Mouse (Mus musculus): ENCODE measurements at regions not wholly inside any gene's neighbourhood (a gene's known extent, or its start where the extent isn't known, plus 50 kb on each side); places are given as distances from the start of the nearest gene placed in this dataset.

DNA sequence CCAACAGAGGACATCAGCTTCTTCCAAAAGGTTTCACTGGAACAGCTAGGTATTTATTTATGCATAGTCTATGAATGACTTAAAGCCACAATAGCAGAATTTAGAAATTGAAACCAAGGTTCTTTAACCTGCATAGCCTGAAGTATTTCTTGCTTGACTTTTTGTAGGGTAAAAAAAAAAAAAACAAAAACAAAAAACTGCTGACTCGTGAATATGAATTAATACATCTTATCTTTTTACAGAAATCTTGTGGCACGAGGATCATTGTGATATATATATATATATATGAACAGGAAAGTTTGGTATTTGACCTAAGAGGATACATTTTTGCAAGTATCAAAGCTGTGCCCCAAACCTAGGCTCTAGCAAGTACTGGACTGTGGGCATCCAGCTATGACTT is 559.5 kb upstream of the Cdh5 start:
- 83% methylated on average over 2 of the region's 2 CpGs for WGBS
- H3K27me3 ChIP-seq (ENCODE audit: control insufficient read depth, insufficient read depth, low read length), result no peaks in the 10 kb centered on the region
- H3K27ac ChIP-seq (ENCODE audit: low read length), result no peak overlapping the region
- H3K9ac ChIP-seq (replicated peaks; ENCODE audit: low read depth, low read length), result no peak overlapping the region
- H3K36me3 ChIP-seq (ENCODE audit: control insufficient read depth, insufficient read depth, low read length), result no peaks in the 10 kb centered on the region
- ATAC-seq (ENCODE audit: insufficient number of reproducible peaks, insufficient read depth, low FRiP score, low read depth), result no peak
- H3K4me1 ChIP-seq (ENCODE audit: control insufficient read depth, insufficient read depth, low read length), result no peaks in the 10 kb centered on the region
- H3K4me3 ChIP-seq (ENCODE audit: low read depth, low read length), result no peak overlapping the region
- no peak overlapping the region for H3K4me2 ChIP-seq (replicated peaks; ENCODE audit: low read depth, low read length)
- no peaks in the 10 kb centered on the region; the same call in 1 of the 2 replicates for H3K9me3 ChIP-seq (ENCODE audit: control insufficient read depth, low read depth, low read length)

DNA sequence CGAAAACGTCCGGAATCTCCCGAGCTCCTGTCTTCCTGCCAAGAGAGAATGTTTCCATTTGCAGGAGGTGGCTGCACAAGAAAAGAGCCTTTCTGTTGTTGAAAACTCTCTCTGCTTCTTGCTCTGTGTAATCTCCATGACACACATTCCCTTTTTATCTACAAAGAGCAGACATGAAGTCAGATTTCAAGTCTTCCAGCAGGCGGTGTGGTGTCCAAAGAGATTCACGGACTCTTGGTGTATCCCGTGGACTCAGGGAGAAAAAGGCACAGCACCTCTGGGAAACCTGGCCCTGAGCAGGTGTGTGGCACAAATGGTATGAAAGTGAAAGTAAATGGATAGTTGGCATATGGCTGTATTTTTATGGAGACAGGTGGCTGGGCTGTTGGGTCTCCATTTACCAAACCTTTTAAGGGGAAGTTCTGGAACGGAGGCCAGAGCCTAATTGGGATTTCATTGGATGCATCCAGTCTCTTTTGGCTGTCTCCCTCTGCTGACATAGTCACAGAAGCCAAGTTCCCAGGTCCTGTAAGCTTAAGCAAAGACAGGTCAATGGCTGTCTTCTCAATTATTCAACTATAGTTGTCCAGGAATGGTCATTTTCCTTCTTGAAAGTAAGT is 549.4 kb upstream of the Cdh5 start:
- no peaks in the 10 kb centered on the region for H3K4me1 ChIP-seq (ENCODE audit: control insufficient read depth, insufficient read depth, low read length)
- H3K36me3 ChIP-seq (ENCODE audit: control insufficient read depth, insufficient read depth, low read length), result no peaks in the 10 kb centered on the region
- H3K27me3 ChIP-seq (ENCODE audit: control insufficient read depth, insufficient read depth, low read length), result no peaks in the 10 kb centered on the region
- ATAC-seq (ENCODE audit: insufficient number of reproducible peaks, insufficient read depth, low FRiP score, low read depth), result no peak
- 84% methylated on average over 8 of the region's 8 CpGs for WGBS
- H3K27ac ChIP-seq (ENCODE audit: low read length), result no peak overlapping the region
- H3K4me3 ChIP-seq (ENCODE audit: low read depth, low read length), result no peak overlapping the region
- H3K4me2 ChIP-seq (replicated peaks; ENCODE audit: low read depth, low read length), result no peak overlapping the region
- H3K9me3 ChIP-seq (ENCODE audit: control insufficient read depth, low read depth, low read length), result no peaks in the 10 kb centered on the region
- no peak overlapping the region for H3K9ac ChIP-seq (replicated peaks; ENCODE audit: low read depth, low read length)

DNA sequence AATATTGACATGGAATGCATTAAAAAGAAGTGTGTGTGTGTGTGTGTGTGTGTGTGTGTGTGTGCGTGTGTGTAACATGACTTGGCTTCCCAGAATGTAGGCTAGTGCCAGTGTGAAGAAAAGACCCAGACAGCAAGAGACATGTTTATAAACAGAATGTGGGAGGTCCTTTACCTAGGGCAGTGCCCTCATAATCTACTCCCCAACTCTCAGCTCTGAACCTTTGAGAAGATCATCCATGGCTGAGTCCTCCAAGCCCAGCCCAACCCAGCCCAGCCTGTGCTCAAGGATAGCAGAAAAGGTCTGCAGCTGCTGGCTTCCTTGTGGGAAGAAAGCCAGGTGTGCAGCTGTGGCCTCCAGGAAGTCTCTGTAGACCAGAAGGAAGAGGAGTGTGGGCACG is 539.8 kb upstream of the Cdh5 start:
- Histone ChIP-seq H3K36me3 (ENCODE audit: control insufficient read depth, insufficient read depth, low read length) (no peaks in the 10 kb centered on the region), H3K9ac (replicated peaks; ENCODE audit: low read depth, low read length) (no peak overlapping the region), H3K4me3 (ENCODE audit: low read depth, low read length) (no peak overlapping the region), H3K4me1 (ENCODE audit: control insufficient read depth, insufficient read depth, low read length) (no peaks in the 10 kb centered on the region), H3K27ac (ENCODE audit: low read length) (no peak overlapping the region), H3K9me3 (ENCODE audit: control insufficient read depth, low read depth, low read length) (no peaks in the 10 kb centered on the region), H3K4me2 (replicated peaks; ENCODE audit: low read depth, low read length) (no peak overlapping the region), H3K27me3 (ENCODE audit: control insufficient read depth, insufficient read depth, low read length) (no peaks in the 10 kb centered on the region)
- 76% methylated on average over 2 of the region's 2 CpGs for WGBS
- ATAC-seq (ENCODE audit: insufficient number of reproducible peaks, insufficient read depth, low FRiP score, low read depth), result no peak

DNA sequence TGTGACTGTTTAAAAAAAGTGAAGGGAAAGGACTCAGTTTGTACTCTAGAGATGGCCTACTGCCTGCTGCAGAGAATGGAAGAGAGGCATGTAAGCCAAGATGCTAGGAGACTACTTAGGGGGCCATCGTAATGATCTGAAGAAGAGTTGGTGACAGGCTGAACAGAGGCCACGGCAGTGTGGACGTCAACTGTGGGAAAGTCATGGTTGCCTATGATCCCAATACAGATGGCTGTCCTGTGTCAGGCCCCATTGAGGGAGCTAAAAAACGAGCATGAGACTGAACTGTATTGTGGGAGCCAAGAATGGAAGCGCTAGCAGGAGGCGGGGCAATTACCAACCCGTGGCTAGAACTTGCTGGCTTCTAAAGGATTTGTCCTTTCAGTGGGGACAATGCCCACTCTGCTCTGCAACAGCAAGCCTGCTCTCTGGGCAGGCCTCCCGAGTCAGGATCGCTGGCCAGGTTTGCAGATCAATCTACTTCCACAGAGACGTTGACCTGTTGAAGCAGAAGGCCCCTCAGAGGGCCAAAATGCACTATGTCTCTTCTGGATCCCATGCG is 530.5 kb upstream of the Cdh5 start:
- Histone ChIP-seq H3K4me3 (ENCODE audit: low read depth, low read length) (no peak overlapping the region), H3K27me3 (ENCODE audit: control insufficient read depth, insufficient read depth, low read length) (no peaks in the 10 kb centered on the region), H3K4me2 (replicated peaks; ENCODE audit: low read depth, low read length) (no peak overlapping the region), H3K27ac (ENCODE audit: low read length) (no peak overlapping the region), H3K9ac (replicated peaks; ENCODE audit: low read depth, low read length) (no peak overlapping the region), H3K9me3 (ENCODE audit: control insufficient read depth, low read depth, low read length) (no peaks in the 10 kb centered on the region), H3K4me1 (ENCODE audit: control insufficient read depth, insufficient read depth, low read length) (no peaks in the 10 kb centered on the region), H3K36me3 (ENCODE audit: control insufficient read depth, insufficient read depth, low read length) (no peaks in the 10 kb centered on the region)
- ATAC-seq (ENCODE audit: insufficient number of reproducible peaks, insufficient read depth, low FRiP score, low read depth), result no peak
- WGBS, result 90% methylated on average over 11 of the region's 11 CpGs

DNA sequence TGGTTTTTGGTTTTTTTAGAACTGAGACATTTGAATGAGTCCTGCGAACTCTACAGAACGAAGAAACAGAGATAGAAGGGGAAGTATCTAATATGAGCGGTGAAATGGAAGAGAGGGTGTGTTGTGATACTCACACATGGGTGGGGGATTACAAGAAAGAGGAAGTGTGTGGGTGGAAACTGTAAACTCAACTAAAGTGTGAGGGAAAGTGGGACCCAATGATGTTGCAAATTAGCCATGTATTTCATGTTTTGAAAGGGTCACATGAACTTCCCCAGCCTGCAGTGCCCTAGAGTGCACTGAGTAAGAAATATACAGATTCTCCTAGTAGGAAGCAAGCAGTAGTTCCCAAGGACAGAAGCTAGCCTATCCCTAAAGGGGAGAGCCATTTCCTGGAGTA is 524.3 kb upstream of the Cdh5 start:
- no peaks in the 10 kb centered on the region for H3K27me3 ChIP-seq (ENCODE audit: control insufficient read depth, insufficient read depth, low read length)
- no peaks in the 10 kb centered on the region for H3K4me1 ChIP-seq (ENCODE audit: control insufficient read depth, insufficient read depth, low read length)
- no peak overlapping the region for H3K4me2 ChIP-seq (replicated peaks; ENCODE audit: low read depth, low read length)
- ATAC-seq (ENCODE audit: insufficient number of reproducible peaks, insufficient read depth, low FRiP score, low read depth), result no peak
- no peaks in the 10 kb centered on the region for H3K36me3 ChIP-seq (ENCODE audit: control insufficient read depth, insufficient read depth, low read length)
- H3K27ac ChIP-seq (ENCODE audit: low read length), result no peak overlapping the region
- H3K9ac ChIP-seq (replicated peaks; ENCODE audit: low read depth, low read length), result no peak overlapping the region
- no peaks in the 10 kb centered on the region for H3K9me3 ChIP-seq (ENCODE audit: control insufficient read depth, low read depth, low read length)
- H3K4me3 ChIP-seq (ENCODE audit: low read depth, low read length), result no peak overlapping the region
- 82% methylated on average over 3 of the region's 3 CpGs for WGBS

DNA sequence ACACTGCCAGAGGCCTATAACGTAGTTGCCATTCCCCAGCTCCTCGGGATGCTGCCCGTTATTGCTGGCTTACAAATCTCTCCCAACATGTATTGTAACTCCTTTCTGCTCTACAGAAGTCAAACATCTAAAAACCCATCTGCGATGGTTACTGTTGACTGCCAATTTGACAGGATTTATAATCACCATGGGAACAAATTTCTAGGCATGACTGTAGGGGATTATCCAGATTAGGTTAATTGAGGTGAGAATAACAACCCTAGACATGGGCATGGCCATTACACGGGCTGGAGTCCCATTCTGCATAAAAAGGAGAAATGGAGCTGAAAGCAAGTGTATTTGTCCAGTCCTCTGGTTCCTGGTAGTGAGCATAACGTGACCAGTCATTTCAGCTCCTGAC is 523.4 kb upstream of the Cdh5 start:
- H3K27ac ChIP-seq (ENCODE audit: low read length), result no peak overlapping the region
- no peaks in the 10 kb centered on the region for H3K36me3 ChIP-seq (ENCODE audit: control insufficient read depth, insufficient read depth, low read length)
- H3K4me3 ChIP-seq (ENCODE audit: low read depth, low read length), result no peak overlapping the region
- no peaks in the 10 kb centered on the region for H3K4me1 ChIP-seq (ENCODE audit: control insufficient read depth, insufficient read depth, low read length)
- H3K9ac ChIP-seq (replicated peaks; ENCODE audit: low read depth, low read length), result no peak overlapping the region
- WGBS, result 87% methylated on average over 6 of the region's 6 CpGs
- no peaks in the 10 kb centered on the region for H3K9me3 ChIP-seq (ENCODE audit: control insufficient read depth, low read depth, low read length)
- no peaks in the 10 kb centered on the region for H3K27me3 ChIP-seq (ENCODE audit: control insufficient read depth, insufficient read depth, low read length)
- no peak for ATAC-seq (ENCODE audit: insufficient number of reproducible peaks, insufficient read depth, low FRiP score, low read depth)
- no peak overlapping the region for H3K4me2 ChIP-seq (replicated peaks; ENCODE audit: low read depth, low read length)

DNA sequence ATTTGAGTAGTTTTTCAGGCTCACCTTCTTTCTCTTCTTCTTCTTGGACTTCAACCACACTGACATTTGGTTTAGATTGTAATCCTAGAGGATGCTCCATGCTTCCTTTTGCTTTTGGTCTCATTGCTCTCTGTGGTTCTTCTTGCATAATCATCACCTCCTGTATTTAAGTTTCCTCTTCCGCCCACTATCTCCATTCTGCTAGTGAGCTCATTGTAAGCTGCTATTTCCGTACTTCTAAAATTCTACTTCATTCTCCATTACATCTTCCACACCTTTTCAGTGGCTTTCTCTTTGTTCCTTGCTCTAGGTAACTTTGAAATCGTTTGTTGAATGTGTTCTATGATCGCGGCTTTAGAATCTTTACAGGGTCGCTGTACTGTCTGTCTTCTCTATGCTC is 493.1 kb upstream of the Cdh5 start:
- no peaks in the 10 kb centered on the region for H3K9me3 ChIP-seq (ENCODE audit: control insufficient read depth, low read depth, low read length)
- no peaks in the 10 kb centered on the region for H3K36me3 ChIP-seq (ENCODE audit: control insufficient read depth, insufficient read depth, low read length)
- H3K4me3 ChIP-seq (ENCODE audit: low read depth, low read length), result no peak overlapping the region
- no peak overlapping the region for H3K27ac ChIP-seq (ENCODE audit: low read length)
- no peak for ATAC-seq (ENCODE audit: insufficient number of reproducible peaks, insufficient read depth, low FRiP score, low read depth)
- 92% methylated on average over 6 of the region's 6 CpGs for WGBS
- H3K4me1 ChIP-seq (ENCODE audit: control insufficient read depth, insufficient read depth, low read length), result no peaks in the 10 kb centered on the region
- no peak overlapping the region for H3K9ac ChIP-seq (replicated peaks; ENCODE audit: low read depth, low read length)
- H3K27me3 ChIP-seq (ENCODE audit: control insufficient read depth, insufficient read depth, low read length), result no peaks in the 10 kb centered on the region
- H3K4me2 ChIP-seq (replicated peaks; ENCODE audit: low read depth, low read length), result no peak overlapping the region

DNA sequence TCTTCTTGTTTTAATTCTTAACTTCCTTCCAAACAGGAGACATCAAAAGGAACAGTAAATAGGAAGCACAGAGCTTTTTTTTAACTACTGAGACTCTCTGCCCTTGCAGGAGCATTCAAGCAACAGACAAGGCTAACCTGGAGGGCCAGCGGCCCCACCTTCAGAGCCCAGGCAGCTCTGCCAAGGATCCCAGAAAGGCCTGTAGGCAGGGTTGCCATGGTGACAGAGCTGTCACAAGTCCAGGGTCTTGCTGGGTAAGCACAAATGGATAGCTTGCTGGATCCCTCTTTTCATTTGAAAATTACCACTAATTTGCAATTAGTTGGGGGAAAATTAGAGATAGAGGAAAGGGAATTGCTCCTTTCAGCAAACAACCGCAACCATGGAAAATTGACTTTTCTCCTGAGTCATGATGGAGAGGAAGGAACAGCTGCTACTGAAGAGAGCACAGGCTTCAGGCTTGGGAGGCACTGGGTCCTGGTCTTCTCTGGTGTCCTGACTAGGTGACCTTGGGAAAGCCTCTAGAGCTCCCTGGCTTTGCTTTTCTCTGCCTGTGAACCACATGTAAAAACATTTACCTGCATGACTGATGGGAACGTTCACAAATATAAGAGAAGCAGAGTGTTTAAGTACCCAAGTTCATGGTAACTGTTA is 477.5 kb upstream of the Cdh5 start:
- Histone ChIP-seq H3K36me3 (ENCODE audit: control insufficient read depth, insufficient read depth, low read length) (no peaks in the 10 kb centered on the region), H3K4me2 (replicated peaks; ENCODE audit: low read depth, low read length) (no peak overlapping the region), H3K27ac (ENCODE audit: low read length) (no peak overlapping the region), H3K9me3 (ENCODE audit: control insufficient read depth, low read depth, low read length) (no peaks in the 10 kb centered on the region), H3K27me3 (ENCODE audit: control insufficient read depth, insufficient read depth, low read length) (no peaks in the 10 kb centered on the region), H3K9ac (replicated peaks; ENCODE audit: low read depth, low read length) (no peak overlapping the region), H3K4me1 (ENCODE audit: control insufficient read depth, insufficient read depth, low read length) (no peaks in the 10 kb centered on the region), H3K4me3 (ENCODE audit: low read depth, low read length) (no peak overlapping the region)
- WGBS, result 59% methylated on average over 3 of the region's 3 CpGs
- no peak for ATAC-seq (ENCODE audit: insufficient number of reproducible peaks, insufficient read depth, low FRiP score, low read depth)
